Mouse (Mus musculus) spleen, postnatal 4 days (tissue): ENCODE results near the gene Psap.

Experiments used
- DNase-seq, 2 experiments: peaks; one replicate each; pipeline ENCODE4 v3.0.0; 2022; ENCODE audit warnings: low spot score in 2 of 2

Gene Psap

GRCm38 (mm10) chr10:60263351-60263750, 14.1 kb upstream of the Psap start:
- DNase-seq, result no peak

DNA sequence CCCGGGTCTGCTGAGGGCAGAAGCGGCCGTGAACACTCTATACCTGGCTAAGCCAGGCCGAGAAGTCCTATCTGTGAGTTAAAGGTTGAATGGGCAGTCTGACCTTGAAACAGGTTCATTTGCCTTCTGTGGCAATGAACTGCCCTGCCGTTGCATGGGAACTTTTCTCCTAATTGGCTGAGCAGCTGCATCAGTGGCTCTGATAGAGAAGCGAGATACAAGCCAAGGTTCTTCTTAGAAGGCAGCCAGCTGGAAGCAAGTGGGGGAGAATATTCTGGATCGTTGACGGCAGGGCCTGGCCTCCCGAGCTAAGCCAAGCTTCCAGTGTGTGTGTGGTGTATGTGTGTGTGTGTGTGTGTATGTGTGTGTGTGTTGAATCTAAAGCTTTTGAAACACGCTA, 12.2 kb upstream of the Psap start:
- DNase-seq, result no peak

GRCm38 (mm10) chr10:60266842-60267401, 10.5 kb upstream of the Psap start:
- no peak for DNase-seq

DNA sequence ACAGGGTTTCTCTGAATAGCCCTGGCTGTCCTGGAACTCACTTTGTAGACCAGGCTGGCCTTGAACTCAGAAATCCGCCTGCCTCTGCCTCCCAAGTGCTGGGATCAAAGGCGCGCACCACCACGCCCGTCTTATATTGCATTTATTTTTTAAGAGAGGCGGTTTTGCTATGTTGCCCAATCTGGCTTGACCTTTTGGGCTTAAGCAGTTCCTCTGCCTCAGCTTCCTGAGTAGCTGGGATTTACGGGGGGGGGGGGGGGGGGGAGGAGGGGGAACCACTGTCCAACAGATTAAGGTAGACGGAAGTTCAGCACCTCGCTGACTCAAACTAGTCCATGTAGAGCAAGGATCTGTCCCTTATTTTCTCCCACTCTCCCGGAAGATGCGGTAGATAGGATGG, 8.7 kb upstream of the Psap start:
- DNase-seq, result no peak

- no peak for DNase-seq
These were observed 8.0 kb upstream of the Psap start for GRCm38 (mm10) chr10:60269141-60270064.

DNA sequence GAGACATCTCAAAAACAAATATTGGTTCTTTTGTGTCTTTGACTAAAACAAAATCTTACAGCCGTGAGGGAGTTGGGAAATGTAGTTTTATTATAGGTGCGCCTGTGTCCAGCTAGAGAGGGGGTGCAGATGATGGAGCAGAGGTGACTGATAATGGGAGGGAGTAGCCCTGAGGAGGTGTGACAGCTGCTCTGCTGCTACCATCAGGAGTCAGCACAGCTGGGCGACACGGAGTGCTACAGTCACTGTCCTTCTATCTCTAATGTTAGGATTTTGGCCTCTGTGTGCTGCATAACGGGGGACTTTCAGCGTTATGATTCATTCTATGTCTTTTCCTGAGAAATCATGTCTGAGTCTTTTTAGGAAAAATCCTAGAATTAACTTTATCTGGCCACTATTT, 6.4 kb upstream of the Psap start:
- DNase-seq, result no peak

GRCm38 (mm10) chr10:60272241-60272640, 5.2 kb upstream of the Psap start:
- no peak for DNase-seq

DNA sequence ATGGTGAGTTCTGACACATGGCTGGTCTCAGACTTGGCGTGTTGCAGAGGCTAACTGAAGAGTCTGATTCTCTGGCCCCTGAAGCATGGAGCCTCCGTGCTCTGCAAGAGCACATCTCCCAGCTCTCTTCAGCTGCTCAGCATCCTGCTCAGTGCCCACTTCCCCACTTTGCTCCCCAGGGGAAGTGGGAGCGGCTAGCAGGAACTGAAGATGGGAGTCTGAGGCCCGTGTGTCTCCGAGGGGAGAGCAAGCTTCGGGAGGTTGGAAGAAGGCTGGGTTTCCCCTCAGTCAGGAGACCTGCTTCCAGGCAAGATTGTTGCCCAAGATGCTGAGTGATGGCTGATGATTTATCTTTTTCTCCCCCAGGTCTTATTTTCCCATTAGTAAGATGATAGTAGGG, 4.0 kb upstream of the Psap start:
- DNase-seq, result peak in 1 of 2 experiments; percentile 62

DNA sequence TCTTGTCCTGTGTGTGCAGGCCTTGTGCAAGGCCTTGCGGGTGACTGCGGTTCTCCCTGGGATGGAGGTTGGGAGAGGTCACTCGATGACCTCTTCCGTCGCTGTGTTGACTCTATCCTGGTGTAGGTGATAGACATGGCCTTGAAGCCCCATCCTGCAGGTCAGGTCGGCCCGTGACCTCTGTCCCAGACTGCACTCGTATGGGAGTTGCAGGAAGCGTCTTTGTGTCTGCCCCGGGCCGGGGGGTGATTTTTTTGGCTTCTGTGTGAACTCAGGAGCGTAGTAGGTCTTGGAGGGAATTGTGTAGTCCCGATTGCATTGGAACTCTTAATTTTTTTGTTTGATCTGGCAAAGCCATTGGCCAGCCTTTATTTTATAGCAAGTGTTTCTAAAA, 576 bp downstream of the Psap start:
- no peak for DNase-seq

DNA sequence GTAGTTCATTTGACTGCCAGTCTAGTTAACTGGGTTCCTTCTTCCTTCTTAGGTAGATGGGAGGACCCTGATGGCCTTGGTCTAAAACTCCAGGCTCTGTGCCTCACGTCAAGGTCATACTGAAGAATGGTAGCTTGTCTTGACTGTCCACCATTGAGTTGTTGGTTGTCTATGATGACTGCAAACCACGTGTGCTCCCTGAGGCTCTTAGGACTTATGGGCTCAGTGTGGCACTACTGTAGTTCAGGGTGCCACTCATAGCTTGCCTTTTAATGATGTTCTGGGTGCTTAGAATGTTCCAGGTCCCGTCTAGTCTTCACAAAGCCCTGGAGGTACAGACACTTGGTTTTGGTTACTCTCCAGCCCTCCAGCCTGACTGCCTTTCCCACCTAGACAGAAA, 1.4 kb downstream of the Psap start:
- no peak for DNase-seq

DNA sequence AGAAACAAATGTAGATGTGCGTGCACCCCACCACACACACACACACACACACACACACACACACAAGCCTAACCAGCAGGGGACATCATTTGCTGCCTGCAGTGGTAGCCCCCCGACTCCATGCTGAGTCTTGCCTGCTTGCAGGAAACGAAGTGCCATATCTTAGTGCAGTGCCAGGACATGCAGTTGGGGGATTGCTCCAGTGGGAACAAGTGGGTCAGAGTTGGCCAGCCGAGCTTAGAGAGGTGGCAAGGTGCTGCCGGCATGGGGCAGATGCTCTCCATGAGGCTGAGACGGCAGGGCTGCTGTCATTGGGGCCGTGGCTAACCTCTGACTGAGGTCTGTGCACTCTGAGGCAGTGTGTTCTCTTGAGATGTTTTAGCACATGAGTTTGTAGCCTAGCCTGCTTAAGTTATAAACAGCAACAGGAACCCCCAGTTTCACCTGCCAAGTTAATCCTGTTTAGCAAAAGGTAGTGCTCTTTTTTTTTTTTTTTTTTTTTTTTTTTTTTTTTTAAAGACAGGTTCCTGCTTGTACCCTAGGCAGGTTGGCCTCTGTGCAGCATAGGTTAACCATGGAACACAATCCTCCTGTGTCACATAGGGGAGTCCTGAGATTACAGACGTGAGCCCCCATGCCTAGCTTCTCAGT, 2.0 kb downstream of the Psap start:
- DNase-seq, result peak in 1 of 2 experiments; percentile 66

DNA sequence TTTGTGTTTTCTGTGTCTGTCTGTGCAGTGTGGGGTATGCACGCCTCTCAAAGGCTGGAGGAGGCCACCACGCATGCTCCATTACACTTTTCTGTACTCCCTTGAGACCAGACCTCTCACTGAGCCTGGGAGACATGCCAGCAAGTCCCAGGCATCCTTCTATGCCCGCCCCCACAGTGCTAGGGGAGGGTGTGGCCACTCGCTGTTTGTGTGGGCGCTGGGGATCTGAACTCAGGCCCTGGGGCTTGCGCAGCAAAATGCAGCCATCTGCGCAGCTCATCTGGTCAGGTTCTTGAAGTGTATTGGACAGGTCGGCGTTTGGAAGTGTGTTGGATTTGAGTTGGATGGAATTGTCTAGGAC, 2.5 kb downstream of the Psap start:
- DNase-seq, result peak; percentile 43 to 74

DNA sequence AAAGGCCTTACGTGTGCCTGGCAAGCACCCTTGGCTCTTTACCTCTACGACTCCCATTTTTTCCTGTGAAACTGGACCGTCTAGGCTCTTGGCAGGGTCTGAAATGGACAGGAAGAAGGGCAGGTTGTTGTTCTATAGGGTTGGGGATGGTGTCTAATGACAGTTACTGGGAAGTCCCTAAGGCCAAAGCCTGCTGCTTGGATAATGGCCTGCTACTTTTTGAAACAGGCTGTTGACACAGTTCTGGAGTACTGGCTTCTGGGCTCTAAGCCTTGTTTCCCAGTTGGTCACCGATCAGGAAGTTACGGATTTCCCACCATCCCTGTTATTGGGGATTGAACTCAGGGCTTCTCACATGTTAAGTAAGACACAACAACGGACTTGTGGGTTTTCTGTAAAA, 2.9 kb downstream of the Psap start:
- no peak for DNase-seq

DNA sequence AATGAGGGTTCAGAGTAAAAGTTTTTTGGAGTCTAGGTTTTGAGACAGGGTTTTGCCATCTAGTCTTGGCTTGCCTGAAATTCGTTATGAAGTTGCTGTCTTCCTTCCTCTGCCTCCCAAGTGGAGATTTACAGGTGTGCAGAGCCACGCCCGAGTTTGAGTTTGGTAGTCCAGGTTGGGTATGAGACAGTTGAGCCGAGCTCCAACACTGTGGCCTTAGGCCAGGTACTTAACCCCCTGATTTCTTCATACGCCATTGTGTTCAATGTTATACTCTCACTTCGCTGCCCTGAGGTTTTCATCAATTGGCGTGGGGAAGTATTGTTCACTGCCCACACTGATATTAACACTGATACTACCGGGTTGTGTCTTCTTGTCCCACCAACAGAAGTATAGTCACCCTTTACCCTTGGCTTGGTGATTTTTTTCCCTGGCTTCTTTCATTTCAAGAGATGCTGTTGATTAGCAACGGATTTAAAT, 4.2 kb downstream of the Psap start:
- no peak for DNase-seq

DNA sequence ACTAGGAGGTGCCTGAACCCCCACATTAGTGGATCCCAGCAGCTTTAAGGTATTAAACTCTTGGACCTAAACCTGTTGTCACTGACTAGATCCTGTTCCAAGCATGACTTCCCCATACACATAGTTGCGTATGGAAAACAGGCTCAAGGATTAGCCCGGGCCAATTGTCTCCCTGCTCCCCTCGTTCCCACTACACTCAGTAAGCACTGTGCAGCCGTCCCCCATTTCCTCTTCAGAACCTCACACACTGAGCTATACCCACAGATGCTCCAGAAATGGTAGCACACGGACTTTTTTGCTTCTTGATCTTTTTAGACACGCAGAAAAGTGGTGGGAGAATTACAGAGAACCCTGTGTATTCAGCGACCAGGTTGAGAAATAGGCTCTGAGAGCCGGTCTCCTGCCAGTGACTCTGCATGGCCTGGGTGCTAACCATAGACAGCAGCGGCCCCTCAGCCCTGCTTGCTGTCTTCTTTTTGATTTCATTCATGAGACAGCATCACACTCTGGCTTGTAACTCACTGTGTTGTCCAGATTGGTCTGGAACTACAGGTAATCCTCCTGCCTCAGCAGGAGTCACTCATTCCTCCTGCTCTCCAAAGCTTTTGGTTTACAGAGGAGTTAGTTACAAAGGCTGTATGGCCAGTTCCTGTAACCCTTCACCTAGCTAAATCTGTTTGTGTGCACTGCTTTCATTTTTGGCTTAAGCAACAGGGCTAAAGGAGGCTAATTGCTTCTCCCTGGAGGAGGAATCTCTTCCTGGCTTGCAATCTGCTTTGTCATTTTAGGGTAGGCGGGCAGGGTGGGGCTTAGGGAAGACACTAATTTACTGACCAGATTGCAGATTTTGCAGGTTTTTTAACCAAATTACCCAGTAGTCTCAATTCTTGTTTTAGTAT, 4.9 kb downstream of the Psap start:
- no peak for DNase-seq

- no peak for DNase-seq
These were observed 6.8 kb downstream of the Psap start for GRCm38 (mm10) chr10:60284248-60284647.

DNA sequence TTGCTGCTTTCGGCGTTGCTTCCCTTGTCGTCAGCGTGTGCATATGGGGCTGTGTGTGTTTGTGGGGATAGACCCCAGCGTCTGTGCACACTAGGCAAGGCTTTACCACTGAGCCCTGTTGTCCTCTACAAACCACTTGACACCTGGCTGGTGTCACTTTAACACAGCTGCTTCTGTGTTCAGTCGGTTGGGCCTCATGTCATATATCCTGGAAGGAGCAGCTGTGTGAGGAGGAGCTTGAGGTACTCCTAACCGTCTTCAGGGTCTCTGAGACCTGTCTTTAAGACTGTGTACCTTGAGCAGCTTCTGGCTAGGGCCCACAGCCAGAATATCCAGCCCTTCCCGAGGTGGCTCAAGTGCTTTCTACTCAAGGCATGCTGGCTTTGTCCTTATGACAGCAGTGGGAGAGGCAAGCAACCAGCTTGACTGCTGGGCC, 7.3 kb downstream of the Psap start:
- no peak for DNase-seq

DNA sequence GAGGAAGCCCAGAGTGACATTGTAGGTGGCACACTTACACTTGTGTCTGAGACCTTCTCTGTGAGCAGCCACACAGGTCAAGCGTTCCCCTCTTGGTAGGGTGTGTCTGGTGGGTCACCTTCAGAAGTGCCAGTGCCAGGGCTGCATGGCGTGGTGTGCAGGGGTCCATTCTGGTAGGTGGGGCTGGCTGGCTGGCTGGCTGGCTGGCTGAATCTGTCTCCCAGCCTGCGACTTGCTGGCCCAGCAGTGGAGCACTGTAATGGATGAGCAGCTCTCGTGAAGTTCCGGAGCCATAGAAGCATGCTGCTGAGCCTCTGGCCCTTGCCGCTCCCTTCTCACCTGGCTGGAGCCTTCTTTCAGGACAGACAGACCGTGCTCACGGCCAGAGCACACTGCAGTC, 7.8 kb downstream of the Psap start:
- DNase-seq, result no peak

- no peak for DNase-seq
These were observed 8.4 kb downstream of the Psap start for GRCm38 (mm10) chr10:60285676-60286372.

DNA sequence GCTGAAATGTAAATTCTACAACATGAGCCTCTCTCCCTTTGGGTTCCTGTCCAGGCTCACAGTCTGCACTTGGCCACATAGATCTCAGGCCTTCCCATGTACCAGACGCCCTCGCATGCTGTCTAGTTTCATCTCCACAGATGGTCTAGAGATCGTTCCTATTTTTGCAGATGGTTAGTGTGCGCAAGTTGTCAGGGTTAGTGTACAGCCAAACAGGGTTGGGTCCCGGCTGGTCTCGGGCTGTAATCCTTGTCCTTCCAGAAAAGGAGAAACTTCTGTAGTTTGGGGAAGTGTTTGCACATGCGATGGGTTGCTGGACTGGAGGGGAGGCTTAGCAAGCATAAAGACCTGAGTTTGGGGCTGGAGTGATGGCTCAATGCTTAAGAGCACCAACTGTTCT, 9.1 kb downstream of the Psap start:
- DNase-seq, result no peak

GRCm38 (mm10) chr10:60287161-60287560, 9.7 kb downstream of the Psap start:
- no peak for DNase-seq
